Mouse (Mus musculus) G1E (cell line): ENCODE data around the gene Vps13d.

ENCODE experiments used
- CTCF ChIP-seq: IDR thresholded peaks from 2 replicates; pipeline ENCODE4 v1.5.1; 2012; ENCODE audit warnings: low read depth, low read length, inconsistent platforms, mixed read lengths
- TAL1 ChIP-seq: conservative IDR thresholded peaks from 2 replicates; pipeline ENCODE4 v1.6.1; 2012; ENCODE audit warnings: low read depth, low read length, inconsistent platforms, mixed read lengths

DNA sequence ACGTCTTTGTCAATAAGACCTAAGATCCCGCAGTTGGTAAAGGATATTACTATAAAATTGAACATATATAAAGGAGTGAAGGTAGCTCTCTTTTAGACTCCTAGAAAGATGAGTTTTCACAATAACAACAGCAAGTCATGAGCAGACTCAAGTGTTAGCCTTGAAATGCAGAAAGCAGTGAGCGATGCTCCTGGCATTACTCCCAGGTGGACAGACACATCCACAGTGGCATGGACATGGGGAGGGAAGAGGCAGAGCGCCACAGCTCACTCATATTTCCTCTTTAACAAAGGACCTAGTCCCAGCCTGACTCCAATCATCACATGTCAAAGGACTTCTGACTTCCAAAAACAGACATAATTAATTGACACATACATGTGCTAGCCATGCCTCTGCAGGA lies 30.7 kb downstream of the Vps13d start:
- no peak for TF ChIP-seq CTCF
- TF ChIP-seq TAL1, result no peak
